Mouse (Mus musculus) spleen, postnatal 4 days (tissue): ENCODE measurements around the gene Gm20605.
A peak's percentile ranks its signal among the peaks of the same experiment; 100 is the strongest.
"Not testable (repeated sequence)": the region's sequence is repeated elsewhere in the genome, so short reads cannot be mapped to it uniquely, and the experiment has no call there.

Experiments
- DNase-seq, 2 experiments: peaks; one replicate each; pipeline ENCODE4 v3.0.0; 2022; ENCODE audit warnings: low spot score in 2 of 2

Gm20605 gene

GRCm38 (mm10) chr5:137613076-137613475 is 15.9 kb upstream of the Gm20605 start:
- no peak for DNase-seq

DNA sequence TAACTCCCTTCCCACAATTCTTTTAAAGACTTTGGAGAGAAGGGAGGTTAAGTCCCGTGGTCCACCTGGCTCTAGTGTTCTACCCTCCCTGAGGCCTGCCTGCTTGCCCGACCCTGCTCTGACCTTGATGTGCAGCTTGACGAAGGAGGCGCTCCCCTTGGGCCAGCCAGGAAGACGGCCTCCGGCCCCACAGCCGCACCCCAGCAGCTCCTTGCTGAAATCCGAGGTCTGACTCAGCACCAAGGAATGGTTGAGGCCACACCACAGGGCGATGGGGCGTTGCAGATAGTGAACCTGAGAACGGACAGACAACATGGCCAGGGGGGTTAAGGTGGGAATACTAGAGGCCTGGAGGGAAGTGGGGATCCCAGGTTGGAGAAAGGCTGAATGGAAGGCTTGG is 15.4 kb upstream of the Gm20605 start, which contains the start of gene Pcolce:
Pcolce (minus strand) TSS at position 235 of the 400 bp plus-strand sequence.
- no peak for DNase-seq

DNA sequence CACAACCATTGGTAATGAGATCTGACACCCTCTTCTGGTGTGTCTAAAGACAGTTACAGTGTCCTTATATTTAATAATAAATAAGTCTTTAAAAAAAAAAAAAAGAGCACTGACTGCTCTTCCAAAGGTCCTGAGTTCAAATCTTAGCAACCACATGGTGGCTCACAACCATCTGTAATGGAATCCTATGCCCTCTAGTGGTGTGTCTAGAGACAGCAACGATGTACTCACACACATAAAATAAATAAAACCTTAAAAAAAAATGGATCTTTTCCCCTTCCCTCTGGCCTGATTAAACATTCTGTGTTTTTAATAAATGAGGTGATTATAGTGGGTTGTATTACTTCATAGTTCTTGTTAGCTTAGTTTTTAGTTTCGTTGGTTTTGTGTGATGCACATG is 14.1 kb upstream of the Gm20605 start:
- not testable (repeated sequence) for DNase-seq

- DNase-seq: no peak
These were observed 13.6 kb upstream of the Gm20605 start for GRCm38 (mm10) chr5:137615347-137615746.

DNA sequence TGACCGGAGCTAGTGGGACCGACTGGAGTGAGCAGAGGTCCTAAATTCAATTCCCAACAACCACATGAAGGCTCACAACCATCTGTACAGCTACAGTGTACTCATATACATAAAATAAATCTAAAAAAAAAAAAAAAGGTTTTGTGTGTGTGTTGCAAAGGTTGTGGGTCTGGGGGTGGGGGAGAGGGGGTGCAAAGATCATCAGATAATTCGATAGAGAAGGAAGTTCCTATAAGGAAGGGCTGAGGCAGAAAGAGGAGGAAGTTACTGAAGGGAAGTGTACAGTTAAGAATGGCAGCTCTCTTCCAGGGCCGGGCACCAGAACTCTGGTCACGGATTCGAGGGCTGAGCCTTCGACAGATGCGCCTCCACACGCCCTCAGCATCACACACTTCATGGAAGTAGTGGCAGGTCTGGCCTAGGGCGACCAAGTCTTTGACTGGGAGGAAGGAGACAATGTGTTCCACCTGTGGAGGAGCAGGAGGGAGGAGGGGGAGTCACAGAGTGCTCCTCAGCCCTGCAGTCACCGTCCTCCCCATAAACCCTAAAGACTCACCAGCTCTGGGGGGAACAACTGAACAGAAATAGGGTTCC is 4.9 kb upstream of the Gm20605 start:
- peak in 1 of 2 experiments; percentile 62 for DNase-seq

DNA sequence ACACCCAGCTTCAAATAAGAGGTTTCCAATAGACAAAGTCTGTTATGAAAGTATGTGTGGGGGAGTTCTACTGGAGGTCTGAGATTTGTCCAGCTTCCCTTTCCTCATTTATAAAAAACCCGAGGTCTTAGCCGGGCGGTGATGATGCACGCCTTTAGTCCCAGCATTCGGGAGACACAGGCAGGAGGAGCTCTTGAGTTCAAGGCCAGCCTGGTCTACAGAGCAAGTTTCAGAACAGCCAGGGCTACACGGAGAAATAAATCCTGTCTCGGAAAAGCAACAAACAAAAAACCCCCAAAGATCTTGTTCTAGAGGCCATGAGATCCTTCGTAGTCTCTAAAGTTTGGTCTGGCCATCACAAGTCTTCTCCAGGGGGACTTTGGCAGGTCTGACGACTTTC is 984 bp upstream of the Gm20605 start:
- no peak for DNase-seq

- DNase-seq: peak in 1 of 2 experiments; percentile 79
These were observed 339 bp downstream of the Gm20605 start for GRCm38 (mm10) chr5:137629306-137629721.

DNA sequence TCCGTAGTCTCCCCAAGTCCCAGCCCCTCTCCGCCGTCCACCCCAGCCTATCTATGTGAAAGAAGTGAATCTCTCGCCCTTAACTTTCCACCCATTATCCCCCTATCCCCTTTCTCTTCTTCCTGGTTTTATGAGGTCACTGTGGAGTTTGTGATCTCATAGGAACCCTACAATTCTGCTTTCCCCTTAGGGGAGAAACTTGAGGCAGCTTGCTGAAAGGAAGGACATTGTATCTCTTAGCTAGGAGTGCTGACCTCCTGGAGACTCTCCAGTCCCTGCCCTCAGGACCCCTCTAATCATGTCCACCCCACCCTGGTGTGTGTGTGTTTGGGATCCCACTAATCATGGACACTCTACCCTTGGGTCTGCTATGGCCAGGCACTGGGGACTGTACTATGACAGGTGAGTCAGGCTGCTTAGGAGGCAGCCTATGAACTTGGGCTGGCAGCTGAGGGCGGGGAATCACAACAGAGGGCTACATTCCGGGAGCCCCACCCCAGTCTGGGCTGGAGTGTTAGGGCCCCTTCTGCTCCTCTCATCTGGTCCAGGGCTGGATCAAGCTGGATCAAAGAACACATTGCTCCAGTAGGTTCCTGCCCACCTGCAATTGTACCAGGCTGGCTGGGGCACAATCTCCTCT is 1.1 kb downstream of the Gm20605 start:
- DNase-seq: peak in 1 of 2 experiments; percentile 46

GRCm38 (mm10) chr5:137630602-137631001 is 1.6 kb downstream of the Gm20605 start:
- no peak for DNase-seq

- DNase-seq: peak; percentile 76 to 85
These were observed 2.2 kb downstream of the Gm20605 start for GRCm38 (mm10) chr5:137631171-137631570.

GRCm38 (mm10) chr5:137631591-137631990 is 2.6 kb downstream of the Gm20605 start:
- no peak for DNase-seq

DNA sequence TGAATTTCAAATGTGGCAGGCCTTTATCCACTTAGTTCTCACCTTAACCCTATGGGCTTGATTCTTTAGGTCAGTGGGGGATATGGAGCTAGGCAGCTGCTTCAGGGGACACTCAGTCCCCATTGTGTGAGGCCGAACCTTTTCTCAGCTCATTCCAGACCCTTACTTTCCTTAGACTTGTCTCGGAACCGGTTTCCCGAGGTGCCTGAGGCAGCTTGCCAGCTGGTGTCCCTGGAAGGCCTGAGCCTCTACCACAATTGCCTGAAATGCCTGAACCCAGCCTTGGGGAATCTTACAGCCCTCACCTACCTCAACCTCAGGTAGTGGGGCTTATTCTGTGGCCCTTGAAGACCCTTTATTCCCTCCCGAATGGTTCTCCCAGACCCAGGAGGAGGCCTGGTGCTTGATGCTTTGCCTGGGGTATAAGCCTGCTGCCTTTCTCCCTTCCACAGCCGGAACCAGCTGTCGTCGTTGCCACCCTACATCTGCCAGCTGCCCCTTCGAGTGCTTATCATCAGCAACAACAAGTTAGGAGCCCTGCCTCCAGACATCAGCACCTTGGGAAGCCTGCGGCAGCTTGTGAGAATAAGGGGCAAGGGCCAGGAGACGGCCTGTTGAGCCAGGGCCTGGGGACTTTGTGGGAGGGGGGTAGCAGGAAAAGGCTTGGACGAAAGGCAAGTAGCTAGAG is 4.6 kb downstream of the Gm20605 start:
- DNase-seq: no peak

- DNase-seq: no peak
These were observed 10.5 kb downstream of the Gm20605 start for GRCm38 (mm10) chr5:137639472-137639871.

DNA sequence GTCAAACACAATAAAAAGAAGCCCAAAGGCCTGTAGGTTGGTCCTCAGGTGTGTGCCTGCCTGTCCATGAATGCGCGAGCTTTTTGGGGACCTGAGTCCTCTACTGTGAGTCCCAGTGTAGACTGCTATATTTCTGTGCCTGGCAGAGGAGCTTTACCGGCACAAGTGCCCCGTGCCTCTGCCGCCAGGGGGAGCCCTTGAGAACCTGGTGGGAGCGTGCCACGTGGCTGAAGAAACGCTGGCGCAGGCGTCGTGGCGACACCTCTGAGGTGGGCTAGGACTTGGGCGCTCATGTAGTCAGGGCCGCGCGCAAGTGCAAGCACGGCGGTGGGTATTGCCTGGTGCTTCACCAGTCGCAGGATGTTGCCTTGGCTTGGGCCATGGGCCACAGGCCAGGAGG is 12.1 kb downstream of the Gm20605 start, which contains the start of gene Sap25:
Sap25 (plus strand) TSS at position 281 of the 400 bp plus-strand sequence.
- peak; percentile 66 to 88 for DNase-seq

- DNase-seq: no peak
These were observed 13.9 kb downstream of the Gm20605 start for GRCm38 (mm10) chr5:137642886-137643285.

DNA sequence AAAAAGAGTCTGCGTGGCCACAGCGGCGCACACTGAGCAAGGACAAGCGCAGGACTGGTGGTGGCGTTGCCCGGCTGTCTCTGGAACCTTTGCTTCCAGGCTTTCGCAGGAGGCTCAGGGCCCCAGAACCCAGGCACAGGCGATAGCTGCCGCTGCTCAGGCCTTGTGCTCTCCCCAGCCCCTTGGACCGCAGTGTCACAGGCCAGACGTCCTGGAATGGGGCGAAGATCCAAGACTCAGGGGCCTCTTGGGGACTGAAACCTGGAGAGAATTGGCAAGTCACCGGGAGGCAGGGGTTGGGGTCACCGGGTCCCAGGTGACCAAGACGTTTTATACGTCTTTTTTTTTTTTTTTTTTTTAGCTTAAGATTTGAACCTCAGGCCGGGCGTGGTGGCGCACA is 15.5 kb downstream of the Gm20605 start:
- no peak for DNase-seq

DNA sequence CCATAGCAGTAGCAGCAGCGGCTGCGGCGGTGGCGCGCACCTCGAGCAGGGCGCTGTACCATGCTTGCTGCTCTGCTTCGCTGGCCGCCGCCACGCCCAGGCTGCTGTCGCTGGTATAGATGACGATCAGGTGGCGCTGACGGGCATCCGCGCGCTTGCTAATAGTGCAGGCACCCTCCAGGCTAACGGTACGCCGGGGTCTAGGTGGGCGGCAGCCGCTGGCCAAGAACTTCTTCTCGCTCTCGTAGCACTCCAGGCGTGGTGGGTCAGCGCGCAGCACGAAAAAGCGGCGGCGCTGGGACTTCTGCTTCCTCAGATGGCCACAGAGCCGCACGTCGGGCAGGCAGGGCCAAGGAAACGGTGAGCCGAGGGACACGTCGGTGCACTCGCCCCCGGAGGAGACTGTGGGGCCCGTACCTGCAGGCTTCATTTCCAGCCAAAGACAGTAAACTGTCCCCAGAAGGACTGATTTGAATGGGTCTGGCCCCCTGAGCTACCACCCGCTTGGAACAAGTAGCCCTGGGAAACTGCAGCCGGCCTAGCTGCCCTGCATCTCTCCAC is 16.2 kb downstream of the Gm20605 start:
- peak; percentile 71 to 84 for DNase-seq

DNA sequence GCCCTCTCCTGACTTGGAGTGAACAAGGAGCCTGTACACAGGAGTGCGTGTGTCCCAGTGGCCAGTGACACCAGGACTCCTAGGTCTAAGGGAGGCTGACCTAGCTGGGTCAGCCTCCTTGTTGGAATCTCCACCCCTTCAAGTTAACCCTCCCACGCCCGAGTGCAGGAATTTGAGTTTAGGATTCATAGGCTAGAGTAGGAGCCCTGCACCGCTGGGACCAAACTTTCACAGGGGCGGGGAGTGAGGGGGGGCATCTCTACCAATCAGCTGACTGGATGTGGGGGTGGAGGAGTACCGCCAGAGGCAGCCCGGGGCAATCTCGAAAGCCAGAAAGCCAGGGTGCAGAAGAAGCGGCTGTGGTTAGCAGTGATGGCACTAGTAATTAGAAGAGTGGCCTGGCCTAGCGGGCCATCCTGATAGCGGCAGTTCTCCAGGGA is 16.7 kb downstream of the Gm20605 start, which contains the start of gene Irs3:
Irs3 (minus strand) TSS at position 63 of the 440 bp plus-strand sequence.
- peak in 1 of 2 experiments; percentile 46 for DNase-seq

GRCm38 (mm10) chr5:137647827-137648601 is 19.0 kb downstream of the Gm20605 start:
- DNase-seq: no peak

GRCm38 (mm10) chr5:137649251-137649650 is 20.3 kb downstream of the Gm20605 start:
- DNase-seq: no peak
